Mouse (Mus musculus) adrenal gland, adult 18-20 months (tissue): ENCODE data around the gene Hexb. TPM values are rescaled to one million over a fixed set of nuclear protein-coding genes. Genes with fewer than 3 reads are reported as not detected.

Experiments used
- DNase-seq, 2 experiments: peaks; one replicate each; pipeline ENCODE4 v3.0.0; 2021 to 2022; ENCODE audit warnings: low spot score in 2 of 2
- long read RNA-seq, 2 experiments: library from polyadenylated mRNA; stranded (forward); transcript quantifications; one replicate each; pipeline ENCODE4 v2.0.0; 2021
- total RNA-seq, 2 experiments: library from RNA; stranded (reverse); gene quantifications; 1 replicate in 1 of 2; 2 replicates in 1 of 2; pipeline ENCODE4 v1.2.3; 2021

Hexb gene
- total RNA-seq = 10 to 100 TPM; 40.3 to 48.1 TPM
- long read RNA-seq, experiment 1, transcript Hexb-201 (14 exons, 1,905 nt) = major isoform, 37 of 38 reads
- long read RNA-seq, experiment 1, partial matches to known transcripts = 0 of 38 reads
- long read RNA-seq, experiment 1, other reads (novel, unspliced or antisense) = 1 of 38 reads
- long read RNA-seq, experiment 2, transcript Hexb-201 (14 exons, 1,905 nt) = major isoform, 96 of 101 reads
- long read RNA-seq, experiment 2, partial matches to known transcripts = 2 of 101 reads
- long read RNA-seq, experiment 2, other reads (novel, unspliced or antisense) = 3 of 101 reads

DNA sequence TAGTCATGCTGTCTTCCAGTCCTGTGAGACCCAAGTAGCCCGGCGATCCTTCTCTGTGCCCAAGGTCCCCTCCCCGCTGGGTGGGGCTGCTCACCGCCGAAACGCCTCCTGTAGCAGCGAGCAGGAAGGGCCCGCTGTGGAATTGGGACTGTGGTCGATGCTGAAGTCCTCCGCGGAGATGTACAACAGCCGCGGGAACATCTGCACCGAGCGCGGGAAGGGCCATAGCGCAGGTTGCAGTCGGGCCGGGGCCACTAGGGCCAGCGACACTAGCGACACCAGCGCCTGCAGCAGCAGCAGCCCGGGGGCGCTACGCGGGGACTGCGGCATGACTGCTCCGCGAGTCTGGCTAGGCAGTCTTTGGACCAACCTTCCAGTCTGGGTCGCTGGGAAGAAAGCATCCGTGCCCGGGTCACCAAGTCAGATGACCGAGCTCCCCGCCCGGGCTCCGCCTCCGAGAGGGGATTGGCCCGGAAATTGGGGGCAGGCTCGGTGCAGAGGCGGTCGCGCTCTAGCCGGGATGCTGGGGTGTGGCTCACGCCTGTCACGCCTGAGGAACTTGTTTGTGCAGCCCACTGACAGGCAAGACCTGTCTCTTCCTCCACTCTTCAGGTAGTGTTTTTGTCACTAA lies at the start of gene Hexb:
Gene Hexb (minus strand): TSS at position 426 of the 631 bp plus-strand sequence.
- peak; percentile 88 to 90 for DNase-seq

DNA sequence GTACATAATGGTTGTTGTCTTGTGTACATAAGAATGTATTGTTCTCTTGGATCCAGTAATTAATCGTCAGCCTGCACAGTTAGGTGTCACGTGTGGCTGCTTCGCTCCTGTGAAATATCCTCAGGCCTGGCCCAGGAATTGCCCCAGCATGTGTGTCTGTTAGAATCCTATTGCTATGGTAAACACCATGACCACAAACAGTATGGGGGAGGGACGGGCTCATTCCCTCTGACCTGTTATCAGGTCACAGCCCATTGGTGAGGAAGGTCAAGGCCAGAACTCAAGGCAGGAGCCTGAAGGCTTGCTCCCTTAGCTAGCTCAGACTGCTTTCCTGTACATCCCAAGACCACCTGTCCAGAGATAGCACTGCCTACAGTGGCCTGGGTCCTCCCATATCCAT lies 49.6 kb upstream of the Hexb start:
- DNase-seq = no peak

DNA sequence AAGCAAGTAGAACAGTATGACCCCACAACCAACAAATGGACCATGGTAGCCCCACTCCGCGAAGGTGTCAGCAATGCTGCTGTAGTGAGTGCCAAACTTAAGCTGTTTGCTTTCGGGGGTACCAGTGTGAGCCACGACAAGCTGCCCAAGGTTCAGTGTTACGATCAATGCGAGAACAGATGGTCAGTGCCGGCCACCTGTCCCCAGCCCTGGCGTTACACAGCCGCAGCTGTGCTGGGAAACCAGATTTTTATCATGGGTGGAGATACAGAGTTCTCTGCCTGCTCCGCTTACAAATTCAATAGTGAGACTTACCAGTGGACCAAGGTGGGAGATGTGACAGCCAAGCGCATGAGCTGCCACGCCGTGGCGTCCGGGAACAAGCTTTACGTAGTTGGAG lies 48.1 kb upstream of the Hexb start:
- no peak for DNase-seq

DNA sequence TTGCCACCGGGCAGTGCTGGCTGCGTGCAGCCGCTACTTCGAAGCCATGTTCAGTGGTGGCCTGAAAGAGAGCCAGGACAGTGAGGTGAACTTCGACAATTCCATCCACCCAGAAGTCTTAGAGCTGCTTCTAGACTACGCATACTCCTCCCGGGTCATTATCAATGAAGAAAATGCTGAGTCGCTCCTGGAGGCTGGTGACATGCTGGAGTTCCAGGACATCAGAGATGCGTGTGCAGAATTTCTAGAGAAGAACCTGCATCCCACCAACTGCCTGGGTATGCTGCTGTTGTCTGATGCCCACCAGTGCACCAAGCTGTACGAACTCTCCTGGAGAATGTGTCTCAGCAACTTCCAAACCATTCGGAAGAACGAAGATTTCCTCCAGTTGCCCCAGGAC lies 47.0 kb upstream of the Hexb start:
- no peak for DNase-seq

DNA sequence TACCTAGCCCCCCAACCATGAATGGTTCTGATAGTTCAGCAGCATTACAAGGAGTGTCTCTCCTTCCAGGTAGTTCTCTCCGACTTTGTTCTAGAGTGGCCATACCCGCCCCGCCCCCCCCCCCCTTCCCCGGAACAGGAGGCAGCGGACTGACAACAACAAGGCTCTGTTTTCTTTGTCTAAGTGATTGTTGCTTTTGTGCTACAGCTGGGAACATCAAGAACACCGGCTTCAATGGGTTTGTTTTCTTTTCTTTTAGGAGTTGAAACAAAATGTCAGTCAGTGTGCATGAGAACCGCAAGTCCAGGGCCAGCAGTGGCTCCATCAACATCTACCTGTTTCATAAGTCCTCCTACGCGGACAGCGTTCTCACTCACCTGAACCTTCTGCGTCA lies 46.6 kb upstream of the Hexb start:
- no peak for DNase-seq

DNA sequence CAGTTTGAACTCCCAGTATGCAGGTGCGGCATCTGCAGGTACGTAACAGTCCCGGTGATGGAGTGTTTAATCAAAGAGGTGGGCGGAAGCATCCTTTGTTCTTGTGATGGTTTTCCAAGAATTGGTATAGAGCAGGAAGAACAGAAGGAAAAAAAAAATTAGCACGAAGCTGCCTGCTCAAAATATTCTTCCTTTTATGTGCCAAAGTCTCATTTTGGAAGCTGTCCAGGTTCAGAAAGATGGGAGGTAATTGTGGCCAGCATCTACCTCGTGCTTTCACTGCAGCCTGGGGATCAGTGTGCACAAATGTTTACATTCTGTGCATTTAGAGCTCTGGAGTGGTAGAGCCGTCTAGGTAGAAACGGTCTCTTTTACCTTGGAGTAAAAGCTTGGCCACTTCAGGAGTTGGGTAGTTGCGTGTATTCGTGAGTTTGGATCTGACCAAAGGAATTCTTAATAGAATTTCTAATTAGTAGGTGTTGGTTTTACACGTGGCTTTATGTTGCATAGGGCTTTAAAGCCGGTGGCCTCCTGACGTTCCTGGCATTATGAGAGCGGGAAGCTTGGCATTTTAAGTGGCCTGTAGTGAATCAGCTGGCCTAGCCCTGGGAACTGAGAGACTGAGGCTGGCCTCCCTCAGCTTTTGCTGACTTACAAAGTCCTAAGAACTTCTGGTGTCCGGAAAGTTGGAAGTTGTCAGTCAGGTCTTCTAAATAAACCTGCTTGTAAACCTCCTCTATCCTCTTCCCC lies 46.0 kb upstream of the Hexb start:
- DNase-seq = no peak

DNA sequence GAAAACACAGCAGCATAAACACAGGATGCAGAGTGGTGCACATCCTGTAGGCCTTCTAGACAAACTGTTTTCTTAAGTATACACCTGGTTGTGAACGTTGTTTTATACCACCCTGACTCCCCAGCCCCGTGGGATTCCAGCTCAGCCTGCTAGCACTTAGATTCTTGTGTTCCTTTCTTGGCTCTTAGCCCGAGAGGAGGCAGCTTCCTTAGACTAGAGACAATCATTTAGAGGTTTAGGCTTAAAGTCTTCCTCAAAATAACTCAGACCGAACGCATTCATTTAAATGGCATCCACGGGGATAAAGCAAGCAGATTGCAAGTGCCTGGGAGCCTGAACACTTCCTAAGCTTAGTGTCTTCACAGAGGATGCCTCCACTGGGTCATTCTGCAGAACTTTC lies 44.6 kb upstream of the Hexb start:
- no peak for DNase-seq

DNA sequence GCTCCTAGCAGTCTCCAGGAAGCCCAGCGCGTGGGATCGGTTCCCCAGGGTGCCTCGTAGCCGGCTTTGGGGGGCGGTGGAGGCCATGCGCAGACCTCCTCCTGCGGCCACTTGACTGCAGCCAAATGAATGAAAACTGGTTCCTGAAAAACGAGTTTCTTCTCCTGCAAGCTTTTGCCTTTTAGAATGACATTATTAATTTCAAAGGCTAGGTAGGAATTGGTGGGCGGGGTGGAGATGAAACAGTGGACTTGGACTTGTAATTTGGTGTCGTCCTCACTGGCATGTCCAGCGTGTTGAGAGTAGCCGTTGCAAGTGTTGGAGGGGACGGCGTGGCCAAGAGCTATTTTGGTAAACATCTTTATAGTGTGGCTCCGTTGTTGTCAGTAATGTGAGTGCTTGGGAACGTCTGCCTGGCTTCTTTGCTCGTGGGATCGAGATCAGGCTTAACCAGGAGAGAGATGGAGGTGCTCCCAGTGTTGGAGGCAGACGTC lies 43.7 kb upstream of the Hexb start:
- no peak for DNase-seq

DNA sequence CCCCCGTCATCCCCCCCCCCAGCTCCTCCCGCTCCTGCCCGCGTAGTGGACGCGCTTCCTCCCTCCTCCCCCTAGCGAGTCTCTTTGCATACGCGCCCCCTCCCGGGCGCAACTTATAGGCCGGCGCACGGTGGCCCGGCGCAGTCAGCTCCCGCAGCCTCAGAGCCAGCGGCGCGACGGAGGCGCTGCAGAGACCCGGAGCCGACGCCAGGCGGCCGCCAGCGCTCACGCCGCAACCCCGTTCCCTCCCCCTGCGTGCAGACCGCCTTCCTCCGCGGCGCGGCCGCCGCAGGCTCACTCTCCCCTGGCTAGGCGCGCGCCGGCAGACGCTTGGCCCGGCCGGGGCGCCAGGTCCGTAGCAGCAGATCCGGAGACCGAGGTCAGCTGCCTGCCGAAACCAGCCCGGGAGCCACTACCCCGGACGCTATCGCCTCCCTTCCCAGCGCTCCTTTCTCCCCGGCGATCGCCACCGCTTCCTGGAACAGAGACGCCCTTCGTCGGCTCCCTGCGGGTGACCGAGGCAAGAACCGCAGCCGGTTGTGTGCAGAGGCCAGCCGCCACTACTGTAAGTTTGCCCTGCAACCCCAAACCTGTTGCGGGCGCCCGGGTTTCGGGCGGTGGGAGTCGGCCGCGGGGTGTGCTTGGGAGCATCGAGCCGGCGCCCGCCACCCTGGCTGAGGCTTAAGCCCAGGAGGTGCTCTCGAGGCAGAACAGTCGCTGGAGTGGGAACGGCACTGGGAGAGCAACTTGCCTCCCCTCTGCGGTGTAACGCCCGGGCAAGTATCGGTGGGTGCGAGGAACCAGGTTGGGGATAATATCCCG lies 43.0 kb upstream of the Hexb start, which contains the start of gene Enc1:
Gene Enc1 (plus strand): TSS at position 141 of the 822 bp plus-strand sequence.
- peak; percentile 90 to 93 for DNase-seq

DNA sequence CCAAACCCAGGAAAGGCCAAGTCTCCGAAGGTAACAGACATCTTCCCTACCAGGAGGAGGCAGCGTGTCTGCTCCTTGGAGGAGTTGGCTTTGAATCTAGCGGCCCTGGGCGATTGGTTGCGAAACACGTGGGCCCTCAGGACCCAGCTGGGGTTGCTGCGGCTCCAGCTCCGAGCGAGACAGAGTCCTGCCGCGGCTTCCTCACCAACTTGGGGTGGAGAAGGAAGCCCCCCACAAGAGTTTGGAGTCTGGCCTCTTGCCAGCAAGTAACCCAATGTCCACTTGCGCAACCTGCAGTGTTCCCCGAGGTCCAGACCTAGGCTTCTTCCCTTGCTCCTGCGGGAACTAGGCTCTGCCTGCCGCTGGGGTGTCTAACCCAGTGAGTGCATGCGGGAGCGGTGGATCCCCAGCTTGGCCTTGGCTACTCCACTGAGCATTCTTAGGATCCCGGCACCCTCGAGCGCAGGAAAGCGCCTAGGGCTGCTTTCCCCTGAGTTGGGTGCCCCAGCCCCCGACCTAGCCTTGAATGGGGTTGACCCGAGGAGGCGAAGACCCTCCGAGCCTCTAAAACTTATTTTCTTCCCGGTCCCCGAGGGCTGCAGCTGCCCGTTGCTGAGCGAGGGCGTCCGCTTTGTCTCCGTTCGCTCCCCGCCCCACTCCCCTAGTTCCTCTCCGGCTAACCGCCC lies 42.3 kb upstream of the Hexb start:
- peak; percentile 65 to 66 for DNase-seq

DNA sequence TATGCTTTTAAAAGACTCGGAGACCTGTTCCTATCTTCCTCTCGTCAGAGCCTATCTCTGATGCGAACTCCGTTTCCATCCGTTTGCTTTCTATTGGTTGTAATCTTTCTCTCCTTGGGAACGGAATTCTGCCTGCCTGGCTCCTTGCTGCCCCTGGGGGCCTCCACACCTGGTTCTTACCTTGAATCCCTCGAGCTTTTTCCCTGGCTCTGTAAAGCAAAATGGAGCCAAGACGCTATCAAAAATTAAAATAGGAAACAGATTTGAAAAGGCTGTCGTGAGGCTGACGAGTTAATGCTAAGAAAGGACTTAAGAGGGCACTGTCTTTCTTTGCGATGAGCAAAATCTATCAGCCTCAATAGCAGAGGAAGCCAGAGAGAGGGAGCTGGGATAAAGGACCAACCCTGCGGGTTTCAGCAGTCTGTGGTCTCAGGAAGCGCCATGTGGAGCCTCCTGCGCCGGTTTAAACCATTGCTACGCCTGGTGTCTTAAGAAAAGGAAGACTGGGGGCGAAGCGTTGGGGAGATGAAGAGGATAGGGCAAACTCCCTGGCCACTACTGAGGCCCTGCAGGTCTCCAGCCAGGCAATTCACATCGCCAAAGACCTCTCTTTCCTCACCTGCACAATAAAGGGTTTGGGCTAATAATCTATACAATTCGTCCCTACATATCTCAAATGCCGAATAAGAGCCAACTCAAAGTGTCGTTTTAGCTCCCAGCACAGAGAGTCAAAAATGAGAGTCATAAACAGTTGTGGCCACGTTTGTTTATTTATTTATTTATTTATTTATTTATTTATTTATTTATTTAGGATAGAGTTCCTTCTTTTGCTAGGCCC lies 41.4 kb upstream of the Hexb start:
- DNase-seq = peak in 1 of 2 experiments; percentile 40

DNA sequence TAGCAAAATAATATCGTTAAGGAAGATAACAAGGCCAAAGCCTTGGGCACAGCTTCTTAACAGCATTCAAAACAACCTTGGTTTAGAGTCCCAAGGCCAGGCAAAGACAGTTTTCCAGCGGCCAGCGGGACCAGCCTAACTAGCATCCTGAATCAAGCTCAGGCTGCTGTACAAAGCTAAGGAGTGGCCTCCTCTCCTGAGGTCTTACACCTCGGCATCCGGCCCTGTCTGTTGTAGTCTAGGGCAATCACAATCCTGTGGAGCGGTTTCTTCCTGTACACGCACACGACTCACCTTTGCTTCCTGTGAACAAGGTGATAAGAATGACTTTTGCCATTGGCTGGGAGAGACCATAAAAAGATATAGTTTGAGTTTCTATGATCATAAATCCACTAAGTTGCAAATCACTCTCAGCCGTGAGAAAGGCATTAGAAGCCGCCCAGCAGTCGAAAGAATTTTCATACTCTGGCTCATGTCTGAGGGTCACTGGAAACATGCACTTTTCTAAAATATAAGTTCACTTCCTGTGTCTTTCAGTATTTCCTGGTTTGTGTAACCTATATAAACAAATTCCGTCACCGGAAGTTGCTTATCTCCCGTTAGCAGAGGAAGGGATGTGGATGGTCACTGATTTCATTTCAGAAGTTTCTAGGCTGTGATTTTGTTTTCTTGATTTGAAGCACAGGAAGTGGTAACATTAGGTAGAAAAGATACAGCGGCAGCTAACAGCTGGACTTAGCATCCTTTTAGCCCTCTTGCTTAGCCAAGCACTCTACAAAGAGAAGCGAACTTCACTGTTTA lies 40.2 kb upstream of the Hexb start:
- peak; percentile 13 to 34 for DNase-seq

DNA sequence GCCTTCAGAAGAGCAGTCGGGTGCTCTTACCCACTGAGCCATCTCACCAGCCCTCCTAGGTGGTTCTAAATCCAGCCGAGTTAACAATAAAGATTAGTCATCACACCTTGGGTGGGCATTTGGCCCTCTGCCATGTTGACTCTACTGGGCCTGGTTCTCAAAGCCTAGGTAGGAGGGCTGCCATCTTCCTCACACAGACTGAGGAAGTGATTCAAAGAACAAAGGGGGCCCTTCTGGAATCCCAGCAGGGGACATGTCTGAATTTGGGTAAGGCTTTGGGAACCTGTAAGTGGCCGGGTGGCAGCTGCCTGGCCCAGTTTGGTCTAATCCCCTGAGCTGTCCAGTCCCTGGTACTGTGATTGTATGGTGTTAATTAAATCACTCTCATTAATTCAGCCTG lies 39.5 kb upstream of the Hexb start:
- DNase-seq = no peak

DNA sequence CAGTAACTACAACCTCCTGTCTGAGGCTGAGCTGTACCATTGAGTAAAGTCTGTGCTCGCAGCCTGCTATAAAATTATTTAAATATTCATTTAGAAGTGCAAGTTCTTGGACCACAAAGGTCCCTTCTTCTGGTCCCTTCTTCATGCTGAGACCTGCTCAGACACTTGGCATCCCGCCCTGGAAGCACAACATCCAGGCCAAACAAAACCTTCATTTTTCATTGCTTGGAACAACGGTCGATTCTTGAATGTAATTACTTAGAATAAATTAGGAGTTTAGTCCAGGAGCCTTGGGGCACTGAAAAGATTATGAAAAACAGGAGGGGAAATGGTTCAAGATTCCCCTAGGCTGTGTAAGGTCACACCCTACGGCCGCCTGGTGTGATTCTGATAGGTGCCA lies 37.8 kb upstream of the Hexb start:
- DNase-seq = no peak

DNA sequence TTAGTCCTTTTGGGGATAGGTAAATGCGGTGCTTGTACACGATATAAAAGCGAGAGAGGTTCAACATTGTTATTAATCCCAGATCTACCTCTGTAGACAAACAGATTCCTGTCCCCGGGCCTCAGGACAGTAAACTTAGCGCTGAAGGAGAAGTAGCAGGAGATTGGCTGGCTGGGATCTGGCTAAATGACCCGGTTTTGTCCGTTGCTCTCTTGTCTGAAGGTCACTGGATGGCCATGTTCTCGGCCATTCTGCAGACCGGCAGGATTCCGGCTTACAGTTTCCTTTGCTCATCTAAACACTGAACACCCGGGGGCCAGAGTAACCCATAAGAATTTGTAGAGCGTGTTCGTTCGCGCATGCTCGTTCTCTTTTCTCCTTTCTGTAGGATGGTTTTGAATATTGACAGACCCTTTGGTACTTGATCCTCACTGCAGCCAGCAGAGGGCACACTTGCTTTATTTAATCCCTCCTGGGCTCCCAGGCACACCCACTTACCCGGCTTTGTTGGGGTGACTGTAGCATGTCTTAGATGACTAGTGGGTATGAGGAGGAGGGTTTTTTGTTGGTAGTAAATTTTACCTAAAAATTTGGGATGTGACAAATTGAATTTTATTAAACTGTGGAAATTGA lies 36.7 kb upstream of the Hexb start:
- DNase-seq = peak; percentile 77 to 85

DNA sequence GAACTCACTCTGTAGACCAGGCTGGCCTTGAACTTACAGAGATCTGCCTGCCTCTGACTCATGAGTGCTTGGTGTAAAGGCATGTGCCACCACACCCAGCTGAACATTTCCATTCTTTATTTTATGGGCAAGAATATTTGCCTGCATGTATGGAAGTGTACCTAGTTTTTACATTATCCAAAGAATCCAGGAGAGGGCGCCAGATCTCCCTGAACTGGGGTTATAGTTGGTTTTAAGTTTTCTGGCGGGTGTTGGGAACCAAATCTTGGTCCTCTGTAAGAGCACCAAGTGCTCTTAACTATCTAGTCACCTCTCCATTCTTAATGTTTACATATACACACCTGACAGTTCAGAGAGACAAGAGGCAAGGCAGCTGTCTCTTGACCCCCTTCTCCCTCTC lies 34.9 kb upstream of the Hexb start:
- no peak for DNase-seq

DNA sequence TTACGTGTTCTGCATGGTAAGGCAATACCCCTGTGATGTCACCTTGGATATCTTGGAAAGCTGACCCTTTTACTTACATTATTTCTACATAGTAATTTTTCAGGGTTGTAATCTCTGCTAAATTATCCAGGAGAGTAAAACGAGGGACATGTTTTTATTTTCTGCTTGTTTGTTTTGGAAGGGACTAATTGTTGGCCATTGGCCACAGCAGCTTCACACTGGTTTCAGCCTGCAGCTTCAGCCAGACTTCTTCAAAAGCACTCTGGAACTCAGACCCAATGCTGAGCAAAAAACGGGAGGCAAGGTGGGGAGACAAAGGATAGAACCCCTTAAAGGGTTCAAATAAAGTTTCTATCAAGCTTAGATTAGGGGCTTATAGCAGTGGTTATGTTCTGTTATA lies 31.9 kb upstream of the Hexb start:
- no peak for DNase-seq

DNA sequence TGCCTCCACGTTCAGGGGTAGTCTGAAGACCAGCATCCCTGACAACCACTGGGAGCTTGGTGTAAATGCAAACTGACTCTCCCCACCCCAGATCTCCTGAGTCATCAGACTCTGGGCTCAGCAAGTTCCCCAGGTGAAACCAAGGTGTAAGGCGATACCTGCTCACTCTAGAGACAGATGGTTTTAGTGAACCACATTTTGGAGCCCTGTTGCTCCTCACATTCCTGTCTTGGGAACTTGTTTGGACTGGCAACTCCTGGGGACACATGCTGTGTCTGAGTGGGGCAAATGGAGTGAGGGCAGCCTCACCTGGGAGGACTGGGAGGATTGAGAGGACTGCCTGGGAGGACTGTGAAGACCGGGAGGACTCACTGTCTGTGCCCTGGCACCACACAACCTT lies 29.6 kb upstream of the Hexb start:
- no peak for DNase-seq
